Mouse (Mus musculus) CD4-positive helper T cell, adult 2 months (primary cell): ENCODE results near the gene Cebpa.

Experiments
- DNase-seq: peaks from one replicate; pipeline ENCODE4 v3.0.0-alpha.2; 2012; ENCODE audit warnings: low read depth, missing footprints, low spot score

Gene Cebpa

DNA sequence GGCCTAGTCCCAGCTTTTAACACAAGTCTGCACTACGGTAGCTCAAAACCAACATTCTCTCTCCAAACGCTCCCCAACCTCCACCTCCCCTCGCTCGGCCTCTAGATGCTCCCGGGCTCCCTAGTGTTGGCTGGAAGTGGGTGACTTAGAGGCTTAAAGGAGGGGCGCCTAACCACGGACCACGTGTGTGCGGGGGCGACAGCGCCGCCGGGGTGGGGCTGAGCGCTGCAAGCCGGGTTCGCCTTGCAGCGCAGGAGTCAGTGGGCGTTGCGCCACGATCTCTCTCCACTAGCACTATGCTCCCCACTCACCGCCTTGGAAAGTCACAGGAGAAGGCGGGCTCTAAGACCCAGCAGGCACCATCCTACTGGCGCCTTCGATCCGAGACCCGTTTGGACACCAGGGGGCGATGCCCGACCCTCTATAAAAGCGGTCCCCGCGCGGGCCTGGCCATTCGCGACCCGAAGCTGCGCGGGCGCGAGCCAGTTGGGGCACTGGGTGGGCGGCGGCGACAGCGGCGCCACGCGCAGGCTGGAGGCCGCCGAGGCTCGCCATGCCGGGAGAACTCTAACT is at the start of gene Cebpa:
Gene Cebpa, plus strand, starts transcription at position 453 of the 573 bp plus-strand sequence.
- DNase-seq, result peak; percentile 89

- no peak for DNase-seq
These were observed 42.4 kb upstream of the Cebpa start for GRCm38 (mm10) chr7:35076645-35077044.

DNA sequence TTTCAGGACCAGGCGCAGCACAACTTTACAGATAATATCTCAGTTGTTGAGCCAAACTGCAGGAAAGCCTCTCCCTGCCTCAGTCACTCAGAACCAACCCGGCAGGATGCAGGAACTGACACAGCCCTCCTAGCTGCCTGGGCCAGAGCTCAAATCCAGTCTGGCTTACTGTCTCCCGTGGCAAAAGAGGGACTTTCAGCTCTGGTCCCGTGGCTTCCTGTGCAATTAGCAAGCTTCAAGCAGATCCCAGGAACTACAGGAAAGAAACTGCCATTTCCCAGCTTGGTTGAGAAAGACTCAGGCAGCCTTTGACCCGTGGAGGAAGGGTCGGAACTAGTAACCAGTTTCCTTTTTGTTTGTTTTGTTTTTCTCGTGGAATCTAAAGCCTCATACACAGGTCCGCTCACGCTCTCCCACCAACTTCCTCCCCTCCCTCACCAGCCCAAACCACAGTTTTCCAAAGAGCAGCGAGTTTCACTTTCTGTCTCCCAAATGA is 38.2 kb upstream of the Cebpa start:
- no peak for DNase-seq

GRCm38 (mm10) chr7:35081406-35082104 is 37.5 kb upstream of the Cebpa start:
- no peak for DNase-seq

GRCm38 (mm10) chr7:35084565-35085360 is 34.3 kb upstream of the Cebpa start:
- no peak for DNase-seq

- DNase-seq, result no peak
These were observed 32.7 kb upstream of the Cebpa start for GRCm38 (mm10) chr7:35086271-35086861.

- no peak for DNase-seq
These were observed 28.5 kb upstream of the Cebpa start for GRCm38 (mm10) chr7:35090550-35090949.

- DNase-seq, result no peak
These were observed 24.0 kb upstream of the Cebpa start for GRCm38 (mm10) chr7:35094975-35095678.

DNA sequence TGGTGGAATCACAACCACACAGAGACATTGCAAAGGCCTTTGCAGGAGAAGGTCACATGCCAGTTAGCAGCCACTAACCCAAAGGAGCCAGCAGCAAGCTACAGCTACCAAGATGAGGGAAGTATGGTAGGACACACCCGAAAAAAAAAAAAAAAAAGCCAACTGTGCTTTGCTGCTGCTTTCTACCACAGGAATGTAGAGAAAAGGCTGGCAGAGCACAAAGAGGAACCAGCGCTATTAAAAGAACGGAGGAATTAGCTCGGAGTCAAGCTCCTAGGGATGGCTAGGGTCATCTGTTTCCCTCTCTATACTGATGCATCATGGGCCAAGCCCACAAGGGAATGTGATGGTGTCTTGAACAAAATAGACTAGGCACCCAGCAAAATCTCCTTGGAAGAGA is 20.3 kb upstream of the Cebpa start:
- DNase-seq, result no peak

DNA sequence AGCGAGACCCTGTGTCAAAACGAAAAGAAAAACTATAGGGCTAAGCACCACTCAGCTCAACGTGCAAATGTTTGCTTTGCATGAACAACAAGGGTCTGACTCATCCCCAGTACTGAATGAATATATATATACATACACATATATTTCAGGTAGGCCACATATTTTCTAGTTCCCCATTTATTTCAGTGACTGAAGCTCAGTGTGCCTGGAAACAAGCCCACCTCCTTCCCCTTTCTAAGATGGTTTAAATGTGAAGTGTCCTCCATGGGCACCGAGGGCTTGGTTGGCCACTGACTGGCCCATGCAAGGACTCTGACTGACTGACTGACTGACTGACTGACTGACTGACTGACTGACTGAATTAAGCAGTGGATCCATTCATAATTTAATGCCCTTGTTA is 19.6 kb upstream of the Cebpa start:
- DNase-seq, result no peak

- DNase-seq, result no peak
These were observed 12.5 kb upstream of the Cebpa start for GRCm38 (mm10) chr7:35106614-35107013.

DNA sequence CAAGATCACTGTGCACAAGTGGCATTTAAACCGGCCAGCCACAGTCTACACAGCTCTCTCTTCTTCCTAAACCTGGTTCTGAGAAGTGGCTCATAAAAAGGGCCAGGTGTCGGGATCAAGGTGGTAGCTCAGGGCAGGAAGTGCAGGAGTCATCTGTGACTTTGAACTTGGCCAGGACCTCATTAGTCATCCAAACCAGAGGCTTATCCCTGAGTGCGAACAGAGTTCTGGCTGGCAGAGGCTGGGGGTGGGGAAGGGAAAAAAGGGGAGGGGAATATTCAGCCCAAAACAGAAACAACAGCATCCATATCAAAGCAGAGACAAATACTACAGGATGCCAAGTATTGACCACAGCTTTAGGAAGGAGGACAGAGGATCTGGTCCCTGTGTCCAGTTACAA is 11.5 kb upstream of the Cebpa start:
- DNase-seq, result no peak

- no peak for DNase-seq
These were observed 11.0 kb upstream of the Cebpa start for GRCm38 (mm10) chr7:35108046-35108445.

GRCm38 (mm10) chr7:35108663-35109062 is 10.4 kb upstream of the Cebpa start:
- DNase-seq, result no peak

- DNase-seq, result no peak
These were observed 6.0 kb upstream of the Cebpa start for GRCm38 (mm10) chr7:35113136-35113535.

- no peak for DNase-seq
These were observed 5.4 kb upstream of the Cebpa start for GRCm38 (mm10) chr7:35113721-35114120.

GRCm38 (mm10) chr7:35116524-35116923 is 2.6 kb upstream of the Cebpa start:
- no peak for DNase-seq

DNA sequence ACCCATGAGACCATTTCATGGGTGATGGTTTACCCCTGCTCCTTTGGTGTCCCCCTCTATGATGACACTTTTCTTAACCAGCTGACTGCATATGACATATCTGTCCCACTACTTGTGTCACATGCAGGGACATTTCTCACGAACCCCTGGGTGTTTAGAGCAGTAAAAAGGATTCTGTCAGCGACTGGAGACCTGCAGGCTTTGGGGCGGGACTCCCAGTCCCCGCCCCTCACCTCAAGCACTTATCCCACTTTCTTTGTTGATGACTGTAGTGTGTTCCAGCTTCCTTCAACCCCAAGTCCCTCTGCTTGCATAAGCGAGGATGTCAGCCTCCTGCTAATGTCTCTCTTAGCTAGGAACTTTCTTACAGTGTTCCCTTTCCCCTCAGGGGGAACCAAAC is 2.0 kb upstream of the Cebpa start:
- DNase-seq, result no peak

DNA sequence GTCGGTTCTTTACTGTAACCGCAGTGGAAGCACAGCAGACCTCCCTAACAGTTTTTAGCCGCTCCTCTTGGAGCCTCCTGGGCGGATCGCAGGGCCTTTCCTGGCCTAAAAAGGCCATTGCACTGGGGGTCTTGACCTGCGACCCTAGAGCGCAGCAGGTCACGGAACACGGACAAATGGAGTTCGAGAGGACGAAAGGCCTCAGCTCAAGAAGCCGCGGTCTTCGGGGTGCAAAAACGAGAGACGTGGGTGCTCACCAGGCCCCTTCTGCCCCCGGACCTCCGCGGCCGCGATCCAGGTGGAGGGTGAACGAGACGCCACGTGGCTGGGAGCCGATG is 1.4 kb upstream of the Cebpa start:
- no peak for DNase-seq

DNA sequence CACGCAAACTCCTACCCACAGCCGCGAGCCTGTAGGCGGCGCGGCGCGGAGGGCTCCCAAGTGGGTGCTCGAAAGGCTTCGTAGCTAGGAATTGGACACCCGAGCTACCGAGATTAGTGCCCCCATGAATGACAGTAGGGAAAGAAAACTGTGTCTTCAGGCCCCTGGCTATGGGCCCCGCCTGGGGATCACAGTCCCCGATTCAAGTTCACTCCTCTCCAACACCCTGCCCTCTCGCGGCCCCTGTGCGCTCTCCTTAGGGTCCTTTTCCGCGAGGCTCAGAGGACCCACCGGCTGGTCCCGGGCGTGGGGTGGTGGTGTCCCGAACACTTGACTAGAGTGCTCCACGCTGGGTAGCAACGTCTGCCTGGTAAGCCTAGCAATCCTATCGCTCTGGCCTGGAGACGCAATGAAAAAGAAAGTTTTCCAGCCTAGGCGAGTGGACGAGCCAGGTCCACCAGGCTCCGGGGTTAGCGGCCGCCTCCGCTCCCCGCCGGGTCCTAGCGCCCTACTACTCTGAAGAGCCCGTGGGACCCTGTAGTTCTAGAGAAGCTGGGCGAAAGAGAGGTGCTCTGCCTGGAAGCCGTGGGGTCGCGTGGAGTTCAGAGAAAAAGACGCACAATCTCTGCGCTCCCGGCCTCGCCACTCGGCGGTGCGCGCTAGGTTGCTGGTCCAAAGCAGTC is 853 bp upstream of the Cebpa start:
- peak; percentile 63 for DNase-seq

DNA sequence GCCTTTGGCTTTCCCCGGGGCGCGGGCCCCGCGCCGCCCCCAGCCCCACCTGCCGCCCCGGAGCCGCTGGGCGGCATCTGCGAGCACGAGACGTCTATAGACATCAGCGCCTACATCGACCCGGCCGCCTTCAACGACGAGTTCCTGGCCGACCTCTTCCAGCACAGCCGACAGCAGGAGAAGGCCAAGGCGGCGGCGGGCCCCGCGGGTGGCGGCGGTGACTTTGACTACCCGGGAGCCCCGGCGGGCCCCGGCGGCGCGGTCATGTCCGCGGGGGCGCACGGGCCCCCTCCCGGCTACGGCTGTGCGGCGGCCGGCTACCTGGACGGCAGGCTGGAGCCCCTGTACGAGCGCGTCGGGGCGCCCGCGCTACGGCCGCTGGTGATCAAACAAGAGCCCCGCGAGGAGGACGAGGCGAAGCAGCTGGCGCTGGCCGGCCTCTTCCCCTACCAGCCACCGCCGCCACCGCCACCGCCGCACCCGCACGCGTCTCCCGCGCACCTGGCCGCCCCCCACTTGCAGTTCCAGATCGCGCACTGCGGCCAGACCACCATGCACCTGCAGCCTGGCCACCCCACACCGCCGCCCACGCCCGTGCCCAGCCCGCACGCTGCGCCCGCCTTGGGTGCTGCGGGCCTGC is 533 bp downstream of the Cebpa start:
- peak; percentile 53 for DNase-seq
